Mouse (Mus musculus): ENCODE data around the gene Skint11. TPM values are rescaled to one million over a fixed set of nuclear protein-coding genes. Genes with fewer than 3 reads are reported as not detected.
"Not testable (repeated sequence)": the region's sequence is repeated elsewhere in the genome, so short reads cannot be mapped to it uniquely, and the experiment has no call there.

Gene Skint11
- total RNA-seq (2022), result not detected

- DNase-seq, result no peak
Observed at GRCm38 (mm10) chr4:114163084-114163483, at the start of gene Skint11. Gene Skint11, plus strand, starts transcription at chr4:114163384.

GRCm38 (mm10) chr4:114161149-114161548 is 2.0 kb upstream of the Skint11 start:
- no peak for DNase-seq

- DNase-seq, result not testable (repeated sequence)
Observed at GRCm38 (mm10) chr4:114172898-114173297, 9.7 kb downstream of the Skint11 start.

GRCm38 (mm10) chr4:114256906-114257305 is 93.7 kb downstream of the Skint11 start:
- not testable (repeated sequence) for DNase-seq

Other genes with a start within 250 kb of the Skint11 start
- gene Skint5, start 163.9 kb upstream of the Skint11 start, total RNA-seq (2022), result under 1 TPM in 2 of 4 experiments, not detected in 2; 0.07 to 0.08 TPM
- gene Trabd2b, start 243.3 kb downstream of the Skint11 start, total RNA-seq (2022), result 1 to 10 TPM; 1.3 to 3.6 (median 1.8) TPM

Data from adrenal gland, adult 8-10 months (tissue).